Mouse (Mus musculus) olfactory bulb, adult 2 months (tissue): ENCODE data around the gene Bpi. TPM values are rescaled to one million over a fixed set of nuclear protein-coding genes. Genes with fewer than 3 reads are reported as not detected.
A peak's percentile ranks its signal among the peaks of the same experiment; 100 is the strongest.

Source experiments
- H3K27ac ChIP-seq: fragments of 200-500 bp; 2 replicates; pipeline ENCODE4 v1.5.1; 2012; ENCODE audit warnings: low read depth, low read length; ENCODE audit not compliant: insufficient read depth
- H3K4me1 ChIP-seq: fragments of 200-500 bp; 2 replicates; pipeline ENCODE4 v1.6.1; 2012; ENCODE audit warnings: low read length; ENCODE audit not compliant: control insufficient read depth, insufficient read depth
- H3K4me3 ChIP-seq: fragments of 200-500 bp; 2 replicates; pipeline ENCODE4 v1.5.1; 2012; ENCODE audit warnings: mild to moderate bottlenecking, low read depth, low read length, moderate library complexity; ENCODE audit not compliant: insufficient read depth
- CTCF ChIP-seq: fragments of 200-500 bp; IDR thresholded peaks from 2 replicates; pipeline ENCODE4 v1.5.1; 2012; ENCODE audit warnings: low read depth, mild to moderate bottlenecking, low read length, moderate library complexity; ENCODE audit not compliant: insufficient read depth
- POLR2A ChIP-seq: fragments of 200-500 bp; IDR thresholded peaks from 2 replicates; pipeline ENCODE4 v1.6.1; 2012; ENCODE audit warnings: mild to moderate bottlenecking, low read depth, low read length, moderate library complexity; ENCODE audit not compliant: insufficient read depth
- WGBS: fragments of 180-500 bp; shearing (Covaris S2); methylation state at CpG from one replicate; pipeline ENCODE4 v1.1.7; 2018; 5-methylcytosine and 5-hydroxymethylcytosine counted together
- polyA plus RNA-seq: library from polyadenylated mRNA; stranded (reverse); fragments of >200 nt; gene quantifications from 2 replicates; pipeline ENCODE4 v1.2.4, GENCODE M21; 2012; ENCODE audit warnings: low replicate concordance; ENCODE audit not compliant: missing spikeins, insufficient read depth, insufficient read length

Bpi gene
- polyA plus RNA-seq, 1 experiment, result not detected

DNA sequence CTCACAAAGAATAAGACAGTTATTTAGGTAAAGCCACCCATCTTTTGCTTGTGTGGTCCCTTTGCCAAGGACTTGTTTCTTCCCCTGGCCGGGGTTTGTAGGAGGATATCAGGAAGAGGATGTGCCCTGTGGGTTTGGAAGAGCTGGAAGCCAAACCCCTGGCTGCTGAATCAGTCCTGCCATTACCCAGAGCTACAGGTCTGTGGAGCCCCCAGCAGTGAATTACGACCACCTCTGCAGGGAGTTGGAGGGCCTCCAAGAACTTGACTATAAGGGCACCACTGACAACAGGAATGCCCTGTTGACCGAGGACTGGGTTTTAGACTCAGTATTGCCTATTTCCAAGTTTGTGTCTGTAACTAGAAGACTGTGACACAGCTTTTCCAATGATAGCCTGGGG is 41.3 kb downstream of the Bpi start:
- 50% methylated on average over 3 of the region's 3 CpGs for WGBS
- Histone ChIP-seq H3K4me1 (peaks cover 8% of the 10 kb centered on the region), H3K27ac (no peak overlapping the region), H3K4me3 (no peak overlapping the region)
- TF ChIP-seq POLR2A, result no peak
- TF ChIP-seq CTCF, result no peak

DNA sequence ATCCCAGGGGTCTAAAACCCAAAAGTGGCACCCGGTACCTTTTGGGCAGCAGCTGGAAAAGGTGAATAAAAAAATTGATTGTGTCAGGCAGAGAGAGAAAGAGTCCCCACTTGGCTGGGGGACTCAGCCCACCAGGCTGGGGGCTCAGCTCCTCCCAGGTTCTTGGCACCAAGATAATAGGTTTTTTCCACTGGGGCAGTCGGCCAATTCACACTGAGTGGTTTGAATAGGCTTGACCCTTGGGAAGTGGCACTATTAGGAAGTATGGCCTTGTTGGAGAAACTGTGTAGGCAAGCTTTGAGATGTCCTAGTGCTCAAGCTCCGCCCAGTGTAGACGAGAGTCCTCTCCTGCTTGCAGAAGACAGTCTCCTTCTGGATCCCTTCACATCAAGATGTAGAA is 41.8 kb downstream of the Bpi start:
- no peak overlapping the region for H3K27ac ChIP-seq
- WGBS, result 37% methylated on average over 4 of the region's 4 CpGs
- no peak overlapping the region for H3K4me3 ChIP-seq
- no peak for TF ChIP-seq POLR2A
- no peak for TF ChIP-seq CTCF
- peaks cover 8% of the 10 kb centered on the region for H3K4me1 ChIP-seq

DNA sequence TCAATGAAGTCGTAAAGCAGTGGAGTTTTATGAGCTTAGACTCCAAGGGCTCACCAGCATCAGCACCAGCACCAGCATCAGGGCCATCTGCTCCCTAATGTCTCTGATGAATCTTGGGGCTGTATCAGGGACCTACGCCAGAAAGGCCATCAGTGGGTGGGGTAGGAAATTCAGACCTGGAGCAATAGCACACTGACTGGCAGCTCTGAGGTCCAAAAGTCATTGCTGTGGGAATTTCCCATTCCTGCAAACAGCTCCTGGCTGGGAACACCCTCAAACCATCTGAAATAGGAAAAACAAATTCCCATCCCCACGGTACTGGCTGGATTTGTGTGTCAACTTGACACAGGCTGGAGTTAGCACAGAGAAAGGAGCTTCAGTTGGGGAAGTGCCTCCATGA is 44.9 kb downstream of the Bpi start:
- Histone ChIP-seq H3K27ac (no peak overlapping the region), H3K4me1 (no peaks in the 10 kb centered on the region), H3K4me3 (no peak overlapping the region)
- 84% methylated on average over 3 of the region's 3 CpGs for WGBS
- TF ChIP-seq POLR2A (no peak), CTCF (no peak)

DNA sequence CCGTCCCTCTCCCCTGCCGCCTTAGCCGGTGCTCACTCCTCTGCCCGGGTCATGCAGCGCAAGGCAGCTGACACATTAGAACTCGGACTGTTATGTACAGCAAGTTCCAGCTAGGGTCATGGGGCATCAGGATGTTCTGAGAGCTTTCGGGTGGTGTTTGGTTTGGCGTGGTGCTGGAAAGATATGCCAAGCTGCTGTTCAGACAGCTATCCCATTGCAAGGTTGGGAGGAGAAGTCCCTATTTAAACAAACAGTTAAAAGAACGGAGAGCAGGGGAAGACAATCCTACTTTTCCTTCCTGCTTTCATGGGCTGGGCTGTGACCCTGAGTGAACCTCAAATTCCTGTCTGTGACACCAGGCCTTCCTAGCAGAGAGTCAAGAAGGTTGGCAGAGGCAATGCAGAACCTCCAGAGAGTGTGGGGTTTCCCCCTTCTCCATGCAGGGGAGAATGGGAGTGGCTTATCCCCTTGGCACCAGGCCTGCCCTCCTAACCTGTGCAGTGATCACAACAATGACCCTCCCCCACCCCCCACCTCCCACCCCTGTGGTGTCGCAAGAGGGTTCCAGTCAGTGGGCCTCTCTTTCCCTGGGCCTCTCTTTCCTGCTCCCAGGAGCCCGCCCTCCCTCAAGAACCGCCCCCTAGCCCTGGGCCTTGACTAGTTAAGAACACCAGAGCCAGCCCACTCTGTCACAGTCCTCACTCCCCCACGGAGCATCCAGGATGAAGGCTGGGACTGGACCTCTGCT is 48.2 kb downstream of the Bpi start, which contains the start of gene Lbp:
Gene Lbp (plus strand): TSS at position 546 of the 748 bp plus-strand sequence.
- 67% methylated on average over 13 of the region's 13 CpGs for WGBS
- Histone ChIP-seq H3K4me3 (no peak within 1 kb of the TSS), H3K4me1 (peaks cover 6% of the 10 kb centered on the region), H3K27ac (no peak within 1 kb of the TSS)
- TF ChIP-seq POLR2A (no peak), CTCF (no peak)

DNA sequence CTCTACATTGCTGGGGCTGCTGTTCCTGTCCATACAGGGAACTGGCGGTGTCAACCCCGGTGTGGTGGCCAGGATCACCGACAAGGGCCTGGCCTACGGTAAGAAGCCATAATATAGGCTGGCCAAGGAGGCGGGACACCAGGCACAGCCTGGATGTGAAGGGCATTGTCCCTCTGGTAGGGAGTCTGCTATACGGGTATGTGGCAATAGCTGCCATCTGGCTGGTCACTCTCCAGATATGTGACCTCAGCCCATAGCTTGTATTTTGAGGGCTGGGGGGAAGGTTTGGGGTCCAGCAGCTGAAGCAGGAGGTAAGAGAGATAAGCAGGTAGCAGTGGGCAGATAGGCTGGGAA is 48.8 kb downstream of the Bpi start:
- H3K4me1 ChIP-seq, result peaks cover 6% of the 10 kb centered on the region
- TF ChIP-seq CTCF (no peak), POLR2A (no peak)
- WGBS, result 69% methylated on average over 6 of the region's 6 CpGs
- H3K4me3 ChIP-seq, result no peak overlapping the region
- no peak overlapping the region for H3K27ac ChIP-seq

DNA sequence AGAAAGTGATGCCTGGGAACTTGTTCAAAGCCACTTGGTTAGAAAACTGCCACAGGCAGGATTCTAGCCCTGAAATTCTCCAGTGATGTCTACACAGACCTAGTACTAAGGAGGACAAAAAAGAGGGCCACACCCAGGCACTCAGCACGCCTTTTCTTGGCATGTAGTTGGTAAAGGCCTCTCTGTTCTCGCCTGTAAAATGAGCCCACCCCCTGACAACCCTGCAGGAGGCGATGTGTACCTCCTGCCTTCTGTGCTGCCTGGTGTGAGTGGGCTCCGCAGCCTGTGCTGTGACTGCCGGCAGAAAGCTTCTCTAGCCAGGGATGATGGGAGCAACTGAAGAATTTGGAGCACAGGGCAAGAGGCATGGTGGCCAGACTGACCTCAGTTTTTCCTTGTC is 50.4 kb downstream of the Bpi start:
- Histone ChIP-seq H3K4me1 (peaks cover 6% of the 10 kb centered on the region), H3K27ac (no peak overlapping the region), H3K4me3 (no peak overlapping the region)
- 25% methylated on average over 5 of the region's 5 CpGs for WGBS
- TF ChIP-seq POLR2A, result no peak
- no peak for TF ChIP-seq CTCF

DNA sequence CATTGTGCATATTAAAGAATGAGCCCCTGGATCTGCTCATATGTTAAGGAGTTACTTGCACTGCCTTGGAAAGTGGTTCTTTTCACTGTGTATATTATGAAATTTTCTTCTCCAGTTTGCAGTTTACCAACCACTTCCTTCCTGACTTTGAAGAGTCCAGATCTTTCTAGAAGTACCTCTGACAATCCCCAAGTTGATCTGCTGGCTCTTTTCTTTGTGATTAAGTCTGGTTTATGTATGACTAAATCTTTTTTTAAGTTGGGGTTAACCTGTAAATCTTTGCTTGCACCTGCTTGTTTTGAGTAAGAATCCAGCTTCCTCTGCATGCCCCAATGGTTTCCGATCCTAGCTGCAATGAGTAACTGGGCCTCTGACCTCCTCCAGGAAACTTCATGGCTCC is 55.2 kb downstream of the Bpi start:
- 97% methylated on average over 1 of the region's 1 CpGs for WGBS
- TF ChIP-seq CTCF (no peak), POLR2A (no peak)
- peaks cover 10% of the 10 kb centered on the region for H3K4me1 ChIP-seq
- H3K27ac ChIP-seq, result no peak overlapping the region
- H3K4me3 ChIP-seq, result no peak overlapping the region

DNA sequence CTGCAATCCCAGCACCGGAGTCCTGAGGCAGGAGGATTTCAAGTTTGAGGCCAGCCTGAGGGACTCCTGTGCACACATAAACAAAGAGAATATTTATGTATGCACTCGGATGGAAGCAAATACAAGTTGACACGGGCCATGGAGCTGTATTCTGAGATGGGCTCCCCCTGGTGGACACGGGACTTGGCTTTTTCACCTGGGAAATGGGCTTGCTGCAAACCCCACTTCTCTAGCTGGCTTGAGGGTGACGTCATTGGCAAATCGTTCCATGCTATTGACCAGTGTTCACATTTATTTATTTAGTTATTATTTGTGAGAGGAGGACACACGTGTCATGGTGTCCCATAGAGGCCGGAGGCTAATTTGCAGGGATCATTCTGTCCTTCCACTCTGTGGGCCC is 58.5 kb downstream of the Bpi start:
- TF ChIP-seq CTCF, result no peak
- no peak for TF ChIP-seq POLR2A
- no peak overlapping the region for H3K27ac ChIP-seq
- no peak overlapping the region for H3K4me3 ChIP-seq
- 78% methylated on average over 8 of the region's 8 CpGs for WGBS
- peaks cover 4% of the 10 kb centered on the region; the same call in 1 of the 2 replicates for H3K4me1 ChIP-seq

DNA sequence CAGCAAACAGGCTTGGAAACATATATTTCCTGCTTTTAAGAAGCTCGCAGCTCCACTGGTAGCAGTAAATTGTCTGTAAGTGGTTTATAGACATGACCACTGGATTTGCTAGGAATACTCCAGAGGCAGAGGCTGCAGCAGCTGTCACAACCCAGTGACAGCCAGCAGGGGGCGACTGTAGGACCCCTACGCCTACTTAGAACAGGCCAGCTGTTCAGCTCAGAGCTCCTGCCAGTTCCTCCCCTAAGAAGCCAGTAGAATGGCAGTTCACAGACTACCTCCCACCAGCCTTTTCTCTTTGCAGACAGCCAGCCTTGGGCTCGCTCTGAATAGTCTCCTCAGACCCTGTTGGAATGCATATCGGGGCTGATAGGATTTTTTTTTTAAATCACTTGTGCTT is 59.1 kb downstream of the Bpi start:
- H3K27ac ChIP-seq, result no peak overlapping the region
- WGBS, result 10% methylated on average over 5 of the region's 5 CpGs

More for the DNA sequence above, 59.1 kb downstream of the Bpi start:
- H3K4me3 ChIP-seq, result no peak overlapping the region
- peaks cover 4% of the 10 kb centered on the region; the same call in 1 of the 2 replicates for H3K4me1 ChIP-seq
- no peak for TF ChIP-seq POLR2A
- TF ChIP-seq CTCF, result peak; percentile 48; the same call in 1 of the 2 replicates
